Comparison of ENCODE assay signal across 8 mouse cellular contexts in genomic region chr13:46928961-46929691, GRCm38 (mm10). TPM values are rescaled to one million over a fixed set of nuclear protein-coding genes. Genes with fewer than 3 reads are reported as not detected.
DNase-seq lines count a peak whose midpoint lies in the region; ATAC-seq and TF ChIP-seq lines count a peak whose summit lies in the region.

No protein-coding gene starts in this region.

- TF ChIP-seq EP300 in ES-Bruce4 (IDR thresholded peaks at IDR 0.05; ENCODE audit: insufficient read depth, low read depth, low read length): no peak
- no peak for TF ChIP-seq EP300 in heart, postnatal 0 days (IDR thresholded peaks at IDR 0.05; ENCODE audit: low read depth)

- under 1% methylated on average over 55 of the region's 60 CpGs for WGBS in forebrain, embryonic 12.5 days
- under 1% methylated on average over 52 of the region's 60 CpGs for WGBS in heart, postnatal 0 days
- WGBS in lung, adult 2 months: 2% methylated on average over 60 of the region's 60 CpGs

- peak overlapping the region; percentile 79 for H3K4me2 ChIP-seq in forebrain, embryonic 12.5 days
- H3K4me2 ChIP-seq in heart, postnatal 0 days (ENCODE audit: low read depth, low read length): peak overlapping the region; percentile 84

- TF ChIP-seq POLR2A in ES-Bruce4 (IDR thresholded peaks at IDR 0.05; ENCODE audit: insufficient read depth, low read length): no peak
- peak; percentile 32; the same call in 1 of the 2 replicates for TF ChIP-seq POLR2A in lung, adult 2 months (IDR thresholded peaks at IDR 0.05; ENCODE audit: borderline replicate concordance, extremely low read depth, low read depth, low read length)

- H3K4me3 ChIP-seq in ES-Bruce4 (ENCODE audit: low read depth, low read length): peak overlapping the region; percentile 99
- peak overlapping the region; percentile 79 for H3K4me3 ChIP-seq in forebrain, embryonic 12.5 days (replicated peaks)
- H3K4me3 ChIP-seq in heart, postnatal 0 days (ENCODE audit: low read depth, low read length): peak overlapping the region; percentile 94
- peak overlapping the region; percentile 72 for H3K4me3 ChIP-seq in lung, adult 2 months (replicated peaks; ENCODE audit: extremely low read depth, low read depth, low read length)

- no peak for TF ChIP-seq CTCF in ES-Bruce4 (IDR thresholded peaks at IDR 0.05; ENCODE audit: low read depth, low read length)
- TF ChIP-seq CTCF in heart, postnatal 0 days (IDR thresholded peaks at IDR 0.05; ENCODE audit: low read depth): no peak
- no peak for TF ChIP-seq CTCF in lung, adult 2 months (IDR thresholded peaks at IDR 0.05; ENCODE audit: insufficient read depth, low read length)

- H3K27me3 ChIP-seq in ES-Bruce4 (ENCODE audit: control insufficient read depth, insufficient read depth, low read length, poor library complexity, severe bottlenecking): no peaks in the 10 kb centered on the region
- H3K27me3 ChIP-seq in forebrain, embryonic 12.5 days: peaks cover 16% of the 10 kb centered on the region; the same call in 1 of the 2 replicates
- no peaks in the 10 kb centered on the region for H3K27me3 ChIP-seq in heart, postnatal 0 days (ENCODE audit: control insufficient read depth, insufficient read depth, low read length)

- H3K36me3 ChIP-seq in ES-Bruce4 (ENCODE audit: control insufficient read depth, insufficient read depth, low read length, poor library complexity, severe bottlenecking): no peaks in the 10 kb centered on the region
- H3K36me3 ChIP-seq in forebrain, embryonic 12.5 days (replicated peaks): peaks cover 10% of the 10 kb centered on the region
- no peaks in the 10 kb centered on the region for H3K36me3 ChIP-seq in heart, postnatal 0 days (replicated peaks; ENCODE audit: control insufficient read depth, insufficient read depth, low read length)

- peak overlapping the region; percentile 42; the same call in 1 of the 2 replicates for H3K27ac ChIP-seq in ES-Bruce4 (ENCODE audit: insufficient read depth, low read length)
- peak overlapping the region; percentile 95 for H3K27ac ChIP-seq in forebrain, embryonic 12.5 days
- H3K27ac ChIP-seq in heart, postnatal 0 days (ENCODE audit: low read depth): peak overlapping the region; percentile 99

- DNase-seq in brain, adult 2 months (ENCODE audit: low read depth, low spot score): peak; percentile 78
- DNase-seq in heart, postnatal 0 days (ENCODE audit: low spot score): peak; percentile 63
- peak; percentile 28 to 75 for DNase-seq in kidney, postnatal 36 days
- peak; percentile 72 for DNase-seq in lung, adult 2 months
- DNase-seq in ovary, adult 18-20 months (ENCODE audit: low spot score): peak; percentile 15
- peak; percentile 11 to 26 for DNase-seq in thymus, postnatal 36 days

- peak; percentile 67 for ATAC-seq in forebrain, embryonic 12.5 days (ENCODE audit: low FRiP score)
- peak; percentile 37; the same call in 1 of the 2 replicates for ATAC-seq in heart, postnatal 0 days (ENCODE audit: insufficient read depth, low read depth)

- no peaks in the 10 kb centered on the region for H3K9me3 ChIP-seq in ES-Bruce4 (replicated peaks; ENCODE audit: control insufficient read depth, insufficient read depth, low read length, poor library complexity, severe bottlenecking)
- no peaks in the 10 kb centered on the region for H3K9me3 ChIP-seq in forebrain, embryonic 12.5 days
- no peaks in the 10 kb centered on the region for H3K9me3 ChIP-seq in heart, postnatal 0 days (replicated peaks; ENCODE audit: control insufficient read depth, low read length)

- peaks cover 2% of the 10 kb centered on the region for H3K4me1 ChIP-seq in ES-Bruce4 (ENCODE audit: control insufficient read depth, insufficient read depth, low read length)
- H3K4me1 ChIP-seq in forebrain, embryonic 12.5 days: peaks cover 18% of the 10 kb centered on the region
- peaks cover 20% of the 10 kb centered on the region for H3K4me1 ChIP-seq in heart, postnatal 0 days (ENCODE audit: control insufficient read depth, insufficient read depth)
- peaks cover 18% of the 10 kb centered on the region for H3K4me1 ChIP-seq in lung, adult 2 months (ENCODE audit: control insufficient read depth, insufficient read depth, low read length)

- peak overlapping the region; percentile 89 for H3K9ac ChIP-seq in ES-Bruce4 (ENCODE audit: low read depth, poor library complexity, severe bottlenecking)
- H3K9ac ChIP-seq in forebrain, embryonic 12.5 days: peak overlapping the region; percentile 77
- H3K9ac ChIP-seq in heart, postnatal 0 days (replicated peaks; ENCODE audit: low read depth, low read length): peak overlapping the region; percentile 96

RNA-seq across cellular contexts. Expression of gene Kif13a, which starts 0.5 kb away (rescaled TPM):
- polyA plus RNA-seq in ES-Bruce4 (2011; ENCODE audit: insufficient read depth, insufficient read length, low read depth, missing spikeins): 36.7 and 41.1 TPM in 2 replicates
- polyA plus RNA-seq in forebrain, embryonic 12.5 days (2016; fragmentation: Nextera tagmentation; extraction: Ambion mirVana): 13.0 and 18.5 TPM in 2 replicates
- total RNA-seq in heart, postnatal 0 days (2014; rRNA removed; ENCODE audit: low replicate concordance): 48.7 and 81.8 TPM in 2 replicates
- polyA plus RNA-seq in heart, postnatal 0 days (2015; fragmentation: Nextera tagmentation; extraction: Ambion mirVana): 29.8 and 36.7 TPM in 2 replicates
- 39.9 and 52.3 TPM in 2 replicates for polyA plus RNA-seq in lung, adult 2 months (2012; rRNA removed)

Comparison
In these comparisons a context has a peak if more than half of its experiments do, and no peak if none do; other contexts are left out.
1. Peak in every context shown above with its lines: DNase-seq, ATAC-seq, H3K4me3 ChIP-seq and H3K27ac ChIP-seq.
2. H3K27ac ChIP-seq: peak in every context shown above with its lines; median percentile 99 in heart, postnatal 0 days; 95 in forebrain, embryonic 12.5 days; 42 in ES-Bruce4.
3. DNase-seq: peak in every context shown above with its lines; median percentile 78 in brain, adult 2 months; 72 in lung, adult 2 months; 63 in heart, postnatal 0 days; 52 in kidney, postnatal 36 days; 18 in thymus, postnatal 36 days; 15 in ovary, adult 18-20 months.